Mouse (Mus musculus) spleen, adult 2 months (tissue): ENCODE data around the gene Gm33815. TPM values are rescaled to one million over a fixed set of nuclear protein-coding genes. Genes with fewer than 3 reads are reported as not detected.
"Not testable (repeated sequence)": the region's sequence is repeated elsewhere in the genome, so short reads cannot be mapped to it uniquely, and the experiment has no call there.

Experiments used
- DNase-seq, 2 experiments: peaks; one replicate each; pipeline versions ENCODE4 v3.0.0 to v3.0.0-alpha.2; 2012 to 2021; ENCODE audit warnings: low spot score in 2 of 2, low read depth in 1 of 2
- H3K27ac ChIP-seq: fragments of 200-500 bp; 2 replicates; pipeline ENCODE4 v1.5.1; 2012; ENCODE audit warnings: low read length, inconsistent platforms; ENCODE audit not compliant: insufficient read depth
- H3K27me3 ChIP-seq: fragments of 200-500 bp; 2 replicates; pipeline ENCODE4 v1.6.1; 2012; ENCODE audit warnings: mild to moderate bottlenecking, moderate library complexity, low read length, inconsistent platforms; ENCODE audit not compliant: control insufficient read depth, insufficient read depth
- H3K36me3 ChIP-seq: fragments of 200-500 bp; 2 replicates; pipeline ENCODE4 v1.6.1; 2012; ENCODE audit warnings: mild to moderate bottlenecking, low read length, inconsistent platforms; ENCODE audit not compliant: control insufficient read depth, insufficient read depth
- H3K4me1 ChIP-seq: fragments of 200-500 bp; 2 replicates; pipeline ENCODE4 v1.6.1; 2011; ENCODE audit warnings: inconsistent platforms; ENCODE audit not compliant: control insufficient read depth, insufficient read depth, insufficient read length
- H3K4me3 ChIP-seq: fragments of 200-500 bp; 2 replicates; pipeline ENCODE4 v1.5.1; 2011; ENCODE audit warnings: mild to moderate bottlenecking, inconsistent platforms; ENCODE audit not compliant: insufficient read depth, insufficient read length; ENCODE audit errors: extremely low read depth
- WGBS: fragments of 180-500 bp; shearing (Covaris S2); methylation state at CpG from one replicate; pipeline ENCODE4 v1.1.7; 2018; 5-methylcytosine and 5-hydroxymethylcytosine counted together
- polyA plus RNA-seq: library from polyadenylated mRNA; depleted of rRNA; stranded (reverse); fragments of >200 nt; gene quantifications from 2 replicates; pipeline ENCODE4 v1.2.3, GENCODE M21; 2012; rRNA removed

Gm33815 gene
- polyA plus RNA-seq, result not detected in 2 replicates

- H3K4me3 ChIP-seq, H3K27ac ChIP-seq, H3K27me3 ChIP-seq, H3K4me1 ChIP-seq, DNase-seq, H3K36me3 ChIP-seq: not testable (repeated sequence)
- WGBS, result no CpG with 5 or more reads among the region's 1 CpGs
Observed at GRCm38 (mm10) chrY:69320832-69321231, at the start of gene Gm33815. Gm33815 (plus strand) TSS chrY:69321132.
